Mouse (Mus musculus): ENCODE measurements around the gene Ctcfl. TPM values are rescaled to one million over a fixed set of nuclear protein-coding genes. Genes with fewer than 3 reads are reported as not detected.

The Ctcfl gene
- 0.09 TPM in 1 of 2 replicates, not detected in the other for polyA plus RNA-seq (2016; fragmentation: Nextera tagmentation; extraction: Ambion mirVana)

- H3K4me3 ChIP-seq (replicated peaks): no peak within 1 kb of the TSS
- H3K9ac ChIP-seq: no peak within 1 kb of the TSS
- no peaks in the 10 kb centered on the region for H3K9me3 ChIP-seq
- H3K36me3 ChIP-seq (replicated peaks): no peaks in the 10 kb centered on the region
- no peak within 1 kb of the TSS for H3K4me2 ChIP-seq
- 0 out of 2 replicates have a peak, but pooled peaks cover 4% of the 10 kb centered on the region for H3K4me1 ChIP-seq
- H3K27me3 ChIP-seq: no peaks in the 10 kb centered on the region
- no peak within 1 kb of the TSS for H3K27ac ChIP-seq
- WGBS: 87% methylated on average over 35 of the region's 35 CpGs
- ATAC-seq (ENCODE audit: low FRiP score): no peak
These were observed at the start of gene Ctcfl for GRCm38 (mm10) chr2:173119023-173119944. TSS of gene Ctcfl (minus strand) at chr2:173119525.

- no peaks in the 10 kb centered on the region for H3K9me3 ChIP-seq
- no peak overlapping the region for H3K9ac ChIP-seq
- 74% methylated on average over 5 of the region's 5 CpGs for WGBS
- H3K4me3 ChIP-seq (replicated peaks): no peak overlapping the region
- ATAC-seq (ENCODE audit: low FRiP score): no peak
- peaks cover 24% of the 10 kb centered on the region for H3K4me1 ChIP-seq
- H3K27ac ChIP-seq: no peak overlapping the region
- peaks cover 27% of the 10 kb centered on the region for H3K27me3 ChIP-seq
- no peak overlapping the region for H3K4me2 ChIP-seq
- no peaks in the 10 kb centered on the region for H3K36me3 ChIP-seq (replicated peaks)
These were observed 49.1 kb upstream of the Ctcfl start for GRCm38 (mm10) chr2:173168411-173168851.

- Histone ChIP-seq H3K27ac (no peak overlapping the region), H3K36me3 (replicated peaks) (no peaks in the 10 kb centered on the region), H3K4me3 (replicated peaks) (no peak overlapping the region), H3K9me3 (no peaks in the 10 kb centered on the region), H3K27me3 (0 out of 2 replicates have a peak, but pooled peaks cover 8% of the 10 kb centered on the region), H3K9ac (no peak overlapping the region), H3K4me1 (0 out of 2 replicates have a peak, but pooled peaks cover 4% of the 10 kb centered on the region), H3K4me2 (no peak overlapping the region)
- no peak for ATAC-seq (ENCODE audit: low FRiP score)
- WGBS: 87% methylated on average over 10 of the region's 10 CpGs
These were observed 46.0 kb upstream of the Ctcfl start for GRCm38 (mm10) chr2:173165357-173165756.

- Histone ChIP-seq H3K4me3 (replicated peaks) (no peak overlapping the region), H3K9ac (no peak overlapping the region), H3K27ac (no peak overlapping the region), H3K27me3 (0 out of 2 replicates have a peak, but pooled peaks cover 4% of the 10 kb centered on the region), H3K4me2 (no peak overlapping the region), H3K4me1 (0 out of 2 replicates have a peak, but pooled peaks cover 4% of the 10 kb centered on the region), H3K36me3 (replicated peaks) (no peaks in the 10 kb centered on the region), H3K9me3 (no peaks in the 10 kb centered on the region)
- WGBS: 86% methylated on average over 10 of the region's 10 CpGs
- ATAC-seq (ENCODE audit: low FRiP score): no peak
These were observed 45.6 kb upstream of the Ctcfl start for GRCm38 (mm10) chr2:173164946-173165345.

- no peak overlapping the region for H3K4me3 ChIP-seq (replicated peaks)
- no peak overlapping the region for H3K9ac ChIP-seq
- WGBS: 67% methylated on average over 2 of the region's 2 CpGs
- no peaks in the 10 kb centered on the region for H3K36me3 ChIP-seq (replicated peaks)
- H3K27me3 ChIP-seq: 0 out of 2 replicates have a peak, but pooled peaks cover 4% of the 10 kb centered on the region
- H3K4me2 ChIP-seq: no peak overlapping the region
- ATAC-seq (ENCODE audit: low FRiP score): no peak
- no peaks in the 10 kb centered on the region for H3K9me3 ChIP-seq
- H3K27ac ChIP-seq: no peak overlapping the region
- 0 out of 2 replicates have a peak, but pooled peaks cover 6% of the 10 kb centered on the region for H3K4me1 ChIP-seq
These were observed 45.0 kb upstream of the Ctcfl start for GRCm38 (mm10) chr2:173164358-173164757.

- Histone ChIP-seq H3K4me2 (no peak overlapping the region), H3K27me3 (0 out of 2 replicates have a peak, but pooled peaks cover 4% of the 10 kb centered on the region), H3K9ac (no peak overlapping the region), H3K4me3 (replicated peaks) (no peak overlapping the region), H3K36me3 (replicated peaks) (no peaks in the 10 kb centered on the region), H3K9me3 (no peaks in the 10 kb centered on the region), H3K27ac (no peak overlapping the region), H3K4me1 (0 out of 2 replicates have a peak, but pooled peaks cover 6% of the 10 kb centered on the region)
- 89% methylated on average over 8 of the region's 8 CpGs for WGBS
- no peak for ATAC-seq (ENCODE audit: low FRiP score)
These were observed 44.1 kb upstream of the Ctcfl start for GRCm38 (mm10) chr2:173163380-173163779.

- Histone ChIP-seq H3K27me3 (0 out of 2 replicates have a peak, but pooled peaks cover 4% of the 10 kb centered on the region), H3K4me3 (replicated peaks) (no peak overlapping the region), H3K4me2 (no peak overlapping the region), H3K9me3 (no peaks in the 10 kb centered on the region), H3K36me3 (replicated peaks) (no peaks in the 10 kb centered on the region), H3K9ac (no peak overlapping the region), H3K27ac (0 out of 2 replicates have a peak overlapping the region, but pooled peaks have one; percentile 5), H3K4me1 (0 out of 2 replicates have a peak, but pooled peaks cover 6% of the 10 kb centered on the region)
- peak; percentile 71 for ATAC-seq (ENCODE audit: low FRiP score)
- 55% methylated on average over 24 of the region's 24 CpGs for WGBS
These were observed 40.3 kb upstream of the Ctcfl start for GRCm38 (mm10) chr2:173159354-173160311.

GRCm38 (mm10) chr2:173158390-173159055 is 39.2 kb upstream of the Ctcfl start:
- H3K4me1 ChIP-seq: 0 out of 2 replicates have a peak, but pooled peaks cover 6% of the 10 kb centered on the region
- 0 out of 2 replicates have a peak, but pooled peaks cover 4% of the 10 kb centered on the region for H3K27me3 ChIP-seq
- no peak overlapping the region for H3K4me2 ChIP-seq
- no peak overlapping the region for H3K4me3 ChIP-seq (replicated peaks)
- no peak overlapping the region for H3K27ac ChIP-seq
- no peaks in the 10 kb centered on the region for H3K36me3 ChIP-seq (replicated peaks)
- WGBS: 90% methylated on average over 19 of the region's 19 CpGs
- H3K9me3 ChIP-seq: no peaks in the 10 kb centered on the region
- H3K9ac ChIP-seq: no peak overlapping the region
- ATAC-seq (ENCODE audit: low FRiP score): no peak

GRCm38 (mm10) chr2:173157871-173158270 is 38.5 kb upstream of the Ctcfl start:
- no peak for ATAC-seq (ENCODE audit: low FRiP score)
- 95% methylated on average over 4 of the region's 4 CpGs for WGBS

GRCm38 (mm10) chr2:173157376-173157775 is 38.1 kb upstream of the Ctcfl start:
- no peak overlapping the region for H3K4me3 ChIP-seq (replicated peaks)
- H3K9me3 ChIP-seq: no peaks in the 10 kb centered on the region
- no peak overlapping the region for H3K27ac ChIP-seq
- 65% methylated on average over 4 of the region's 4 CpGs for WGBS
- no peak overlapping the region for H3K4me2 ChIP-seq
- H3K9ac ChIP-seq: no peak overlapping the region
- H3K36me3 ChIP-seq (replicated peaks): no peaks in the 10 kb centered on the region
- ATAC-seq (ENCODE audit: low FRiP score): no peak
- H3K4me1 ChIP-seq: 0 out of 2 replicates have a peak, but pooled peaks cover 6% of the 10 kb centered on the region
- H3K27me3 ChIP-seq: 0 out of 2 replicates have a peak, but pooled peaks cover 4% of the 10 kb centered on the region

More at GRCm38 (mm10) chr2:173157871-173158270, 38.5 kb upstream of the Ctcfl start:
- Histone ChIP-seq H3K27me3 (0 out of 2 replicates have a peak, but pooled peaks cover 4% of the 10 kb centered on the region), H3K9ac (no peak overlapping the region), H3K4me1 (0 out of 2 replicates have a peak, but pooled peaks cover 6% of the 10 kb centered on the region), H3K36me3 (replicated peaks) (no peaks in the 10 kb centered on the region), H3K4me2 (no peak overlapping the region), H3K27ac (no peak overlapping the region), H3K9me3 (no peaks in the 10 kb centered on the region), H3K4me3 (replicated peaks) (no peak overlapping the region)

GRCm38 (mm10) chr2:173156923-173157322 is 37.6 kb upstream of the Ctcfl start:
- no peak overlapping the region for H3K9ac ChIP-seq
- WGBS: 84% methylated on average over 13 of the region's 13 CpGs
- ATAC-seq (ENCODE audit: low FRiP score): no peak

More at GRCm38 (mm10) chr2:173156923-173157322, 37.6 kb upstream of the Ctcfl start:
- no peak overlapping the region for H3K4me3 ChIP-seq (replicated peaks)
- H3K36me3 ChIP-seq (replicated peaks): no peaks in the 10 kb centered on the region
- H3K4me2 ChIP-seq: no peak overlapping the region
- H3K27me3 ChIP-seq: 0 out of 2 replicates have a peak, but pooled peaks cover 4% of the 10 kb centered on the region
- no peaks in the 10 kb centered on the region for H3K9me3 ChIP-seq
- H3K4me1 ChIP-seq: 0 out of 2 replicates have a peak, but pooled peaks cover 4% of the 10 kb centered on the region
- H3K27ac ChIP-seq: no peak overlapping the region

All from forebrain, embryonic 12.5 days (tissue).